Mouse (Mus musculus): ENCODE data around the gene Fzd9. TPM values are rescaled to one million over a fixed set of nuclear protein-coding genes. Genes with fewer than 3 reads are reported as not detected.
A peak's percentile ranks its signal among the peaks of the same experiment; 100 is the strongest.

Fzd9 gene
- total and polyA plus RNA-seq, 2 experiments from 2014 or later, result 2.4 to 3.3 TPM

DNA sequence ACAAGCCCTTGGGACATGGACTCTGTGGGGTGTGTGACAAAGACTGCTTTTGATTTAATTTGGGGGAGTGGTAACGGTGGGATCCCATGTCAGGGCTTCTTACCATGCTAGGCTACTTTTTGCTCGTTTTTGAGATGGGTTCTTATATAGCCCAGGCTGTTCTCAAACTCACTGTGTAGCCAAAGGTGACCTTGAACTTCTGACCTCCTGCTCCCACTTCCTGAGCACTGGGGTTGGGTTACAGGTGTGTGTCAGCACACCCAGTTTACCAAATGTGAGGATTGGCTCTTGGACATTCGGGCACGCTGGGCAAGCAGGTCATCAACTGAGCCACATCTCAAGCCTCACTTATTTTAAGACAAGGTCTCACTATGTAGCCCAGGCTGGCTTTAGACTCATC is 19.3 kb upstream of the Fzd9 start:
- DNase-seq (ENCODE audit: low spot score) (no peak), ATAC-seq (ENCODE audit: insufficient read depth, low read depth) (no peak)
- no peak overlapping the region for H3K27ac ChIP-seq (ENCODE audit: low read depth)
- H3K4me3 ChIP-seq (ENCODE audit: low read depth, low read length), result no peak overlapping the region
- WGBS, result 82% methylated on average over 4 of the region's 4 CpGs
- H3K36me3 ChIP-seq (replicated peaks; ENCODE audit: control insufficient read depth, insufficient read depth, low read length), result no peaks in the 10 kb centered on the region
- no peaks in the 10 kb centered on the region for H3K4me1 ChIP-seq (ENCODE audit: control insufficient read depth, insufficient read depth)
- TF ChIP-seq EP300 (IDR thresholded peaks at IDR 0.05; ENCODE audit: low read depth), result no peak
- TF ChIP-seq CTCF (IDR thresholded peaks at IDR 0.05; ENCODE audit: low read depth), result no peak
- peaks cover under 1% of the 10 kb centered on the region; the same call in 1 of the 2 replicates for H3K27me3 ChIP-seq (ENCODE audit: control insufficient read depth, insufficient read depth, low read length)
- no peaks in the 10 kb centered on the region for H3K9me3 ChIP-seq (replicated peaks; ENCODE audit: control insufficient read depth, low read length)
- H3K9ac ChIP-seq (replicated peaks; ENCODE audit: low read depth, low read length), result no peak overlapping the region
- H3K4me2 ChIP-seq (ENCODE audit: low read depth, low read length), result no peak overlapping the region

DNA sequence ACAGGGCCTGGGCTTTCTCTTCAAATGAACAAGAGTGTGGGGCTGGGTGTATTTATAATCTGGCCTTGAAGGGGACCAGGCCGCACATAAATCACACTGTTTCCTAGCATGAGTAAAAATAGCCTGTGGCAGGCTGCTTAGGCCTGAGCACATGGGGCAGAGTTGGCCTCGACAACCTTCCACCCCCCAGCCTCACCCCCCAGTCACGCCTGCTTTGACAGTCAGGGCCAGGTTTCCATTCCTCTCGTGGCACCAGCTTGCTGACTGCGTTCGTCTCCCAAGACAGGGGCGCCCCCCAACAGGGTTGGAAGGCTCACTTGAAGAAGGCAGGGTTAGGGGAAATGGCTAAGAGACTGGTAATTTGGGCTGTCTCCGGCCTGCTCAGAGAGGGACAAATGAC is 18.4 kb upstream of the Fzd9 start:
- TF ChIP-seq EP300 (IDR thresholded peaks at IDR 0.05; ENCODE audit: low read depth) (no peak), CTCF (IDR thresholded peaks at IDR 0.05; ENCODE audit: low read depth) (no peak)
- DNase-seq (ENCODE audit: low spot score), result no peak
- Histone ChIP-seq H3K27ac (ENCODE audit: low read depth) (no peak overlapping the region), H3K36me3 (replicated peaks; ENCODE audit: control insufficient read depth, insufficient read depth, low read length) (no peaks in the 10 kb centered on the region), H3K4me1 (ENCODE audit: control insufficient read depth, insufficient read depth) (no peaks in the 10 kb centered on the region), H3K27me3 (ENCODE audit: control insufficient read depth, insufficient read depth, low read length) (no peaks in the 10 kb centered on the region), H3K9me3 (replicated peaks; ENCODE audit: control insufficient read depth, low read length) (no peaks in the 10 kb centered on the region), H3K4me3 (ENCODE audit: low read depth, low read length) (no peak overlapping the region), H3K9ac (replicated peaks; ENCODE audit: low read depth, low read length) (no peak overlapping the region), H3K4me2 (ENCODE audit: low read depth, low read length) (no peak overlapping the region)
- WGBS, result 52% methylated on average over 8 of the region's 8 CpGs
- peak; percentile 60; the same call in 1 of the 2 replicates for ATAC-seq (ENCODE audit: insufficient read depth, low read depth)

DNA sequence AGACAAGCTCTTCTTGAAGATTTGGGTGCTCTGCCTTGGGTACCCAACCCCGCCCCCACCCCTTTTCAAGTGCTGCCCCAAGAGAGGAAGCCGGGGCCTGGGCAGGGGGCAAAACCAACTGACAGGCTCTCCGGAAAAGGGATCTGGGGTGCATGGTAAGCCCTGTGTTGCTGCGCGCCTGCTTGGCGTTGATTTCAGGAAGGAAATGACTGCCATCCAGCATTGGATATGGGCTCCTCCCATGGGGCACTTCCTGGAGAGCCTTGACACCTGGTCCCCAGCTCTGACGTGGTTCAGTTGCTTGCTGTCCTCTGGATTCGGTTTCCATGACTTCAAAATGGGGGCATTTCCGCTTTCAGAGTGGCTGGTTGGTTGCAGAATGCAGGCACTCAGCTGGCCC is 13.5 kb upstream of the Fzd9 start:
- no peak for TF ChIP-seq CTCF (IDR thresholded peaks at IDR 0.05; ENCODE audit: low read depth)
- no peak for TF ChIP-seq EP300 (IDR thresholded peaks at IDR 0.05; ENCODE audit: low read depth)
- DNase-seq (ENCODE audit: low spot score) (peak; percentile 34), ATAC-seq (ENCODE audit: insufficient read depth, low read depth) (peak; percentile 55)
- Histone ChIP-seq H3K9me3 (replicated peaks; ENCODE audit: control insufficient read depth, low read length) (no peaks in the 10 kb centered on the region), H3K4me2 (ENCODE audit: low read depth, low read length) (peak overlapping the region; percentile 38; the same call in 1 of the 2 replicates), H3K36me3 (replicated peaks; ENCODE audit: control insufficient read depth, insufficient read depth, low read length) (no peaks in the 10 kb centered on the region), H3K27me3 (ENCODE audit: control insufficient read depth, insufficient read depth, low read length) (no peaks in the 10 kb centered on the region), H3K4me1 (ENCODE audit: control insufficient read depth, insufficient read depth) (0 out of 2 replicates have a peak, but pooled peaks cover 6% of the 10 kb centered on the region), H3K4me3 (ENCODE audit: low read depth, low read length) (no peak overlapping the region), H3K9ac (replicated peaks; ENCODE audit: low read depth, low read length) (no peak overlapping the region), H3K27ac (ENCODE audit: low read depth) (peak overlapping the region; percentile 43; the same call in 1 of the 2 replicates)
- WGBS, result 42% methylated on average over 9 of the region's 9 CpGs

DNA sequence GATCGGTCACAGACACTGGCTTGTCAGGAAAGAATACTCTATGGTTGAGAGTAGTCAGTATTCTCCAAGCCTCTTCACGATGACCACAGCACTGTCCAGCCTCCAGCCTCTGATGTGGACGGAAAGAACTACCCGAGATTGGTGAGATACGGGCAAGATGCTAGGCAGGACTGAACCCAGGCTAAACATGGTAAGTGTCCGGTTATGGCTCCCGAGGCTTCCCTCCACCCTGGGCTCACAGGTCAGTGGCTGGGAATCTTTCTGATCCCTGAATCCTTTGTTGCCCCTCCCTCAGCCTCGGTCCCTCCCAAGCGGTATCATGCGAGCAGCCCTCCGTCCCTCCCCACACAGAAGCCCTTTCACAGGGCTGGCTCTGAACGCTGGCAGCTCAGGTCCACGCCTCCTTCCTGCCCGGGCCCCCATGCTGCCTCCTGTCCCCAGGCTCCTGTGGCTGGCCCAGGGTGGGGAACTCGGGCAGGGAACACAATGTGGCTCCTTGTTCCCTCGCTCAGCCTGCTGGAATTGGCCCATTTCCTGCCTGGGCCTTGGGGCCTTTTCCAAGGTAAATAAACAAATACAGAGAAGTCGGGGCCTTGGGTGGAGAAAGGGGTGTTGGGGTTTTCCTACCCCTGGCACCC is 13.0 kb upstream of the Fzd9 start:
- WGBS, result 19% methylated on average over 17 of the region's 17 CpGs
- peak; percentile 82 for ATAC-seq (ENCODE audit: insufficient read depth, low read depth)
- H3K27me3 ChIP-seq (ENCODE audit: control insufficient read depth, insufficient read depth, low read length), result no peaks in the 10 kb centered on the region
- H3K9ac ChIP-seq (replicated peaks; ENCODE audit: low read depth, low read length), result no peak overlapping the region
- H3K4me3 ChIP-seq (ENCODE audit: low read depth, low read length), result no peak overlapping the region
- H3K9me3 ChIP-seq (replicated peaks; ENCODE audit: control insufficient read depth, low read length), result no peaks in the 10 kb centered on the region
- peak; percentile 47 for DNase-seq (ENCODE audit: low spot score)
- no peak for TF ChIP-seq EP300 (IDR thresholded peaks at IDR 0.05; ENCODE audit: low read depth)
- no peak for TF ChIP-seq CTCF (IDR thresholded peaks at IDR 0.05; ENCODE audit: low read depth)
- no peaks in the 10 kb centered on the region for H3K36me3 ChIP-seq (replicated peaks; ENCODE audit: control insufficient read depth, insufficient read depth, low read length)
- 0 out of 2 replicates have a peak, but pooled peaks cover 6% of the 10 kb centered on the region for H3K4me1 ChIP-seq (ENCODE audit: control insufficient read depth, insufficient read depth)
- H3K4me2 ChIP-seq (ENCODE audit: low read depth, low read length), result peak overlapping the region; percentile 38
- peak overlapping the region; percentile 43; the same call in 1 of the 2 replicates for H3K27ac ChIP-seq (ENCODE audit: low read depth)

DNA sequence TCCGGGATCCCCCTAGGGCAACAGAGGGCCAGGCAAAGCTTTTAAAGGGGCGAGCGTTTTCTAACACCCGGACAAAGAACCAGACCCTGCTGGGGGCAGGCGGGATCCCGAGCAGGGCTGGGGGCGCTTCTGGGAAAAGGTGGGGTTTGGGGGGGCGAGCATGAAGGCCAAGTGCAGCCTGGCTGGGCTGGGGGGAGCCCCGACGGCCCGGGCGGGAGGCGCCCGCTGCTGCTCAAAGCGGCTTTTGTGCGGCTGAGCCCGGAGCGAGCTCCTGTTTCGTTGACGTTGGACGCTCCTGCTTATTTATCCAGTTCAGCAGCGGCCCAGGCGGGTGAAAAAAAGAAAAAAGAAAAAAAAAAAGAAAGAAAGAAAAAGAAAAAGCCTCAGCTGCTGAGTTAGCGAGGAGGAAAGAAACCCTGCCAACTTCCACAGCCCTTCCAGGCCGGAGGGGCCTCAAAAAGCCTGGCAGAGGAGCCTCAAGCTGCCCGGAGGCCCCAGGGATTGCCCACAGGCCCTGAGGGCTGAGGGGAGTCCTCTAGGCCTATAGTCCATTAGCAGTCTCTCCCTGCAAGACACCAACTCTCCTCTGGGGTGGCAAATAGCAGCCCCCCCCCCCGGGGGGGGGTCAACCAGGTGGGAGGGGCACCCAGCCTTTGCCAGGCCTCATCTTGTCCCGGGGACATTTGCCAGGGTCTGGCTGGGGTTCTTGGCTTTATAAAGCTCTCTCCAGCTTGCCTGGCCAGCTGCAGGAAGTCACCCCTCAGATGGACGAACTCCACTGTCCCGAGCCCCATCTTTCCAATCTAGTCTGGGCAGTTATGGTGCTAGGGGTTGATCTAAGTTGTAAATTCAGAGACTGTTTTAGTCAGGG is 7.5 kb upstream of the Fzd9 start:
- 37% methylated on average over 30 of the region's 30 CpGs for WGBS
- no peaks in the 10 kb centered on the region for H3K27me3 ChIP-seq (ENCODE audit: control insufficient read depth, insufficient read depth, low read length)
- TF ChIP-seq EP300 (IDR thresholded peaks at IDR 0.05; ENCODE audit: low read depth) (no peak), CTCF (IDR thresholded peaks at IDR 0.05; ENCODE audit: low read depth) (no peak)
- peak overlapping the region; percentile 52 for H3K27ac ChIP-seq (ENCODE audit: low read depth)
- H3K36me3 ChIP-seq (replicated peaks; ENCODE audit: control insufficient read depth, insufficient read depth, low read length), result no peaks in the 10 kb centered on the region
- peak overlapping the region; percentile 49 for H3K4me2 ChIP-seq (ENCODE audit: low read depth, low read length)
- peak overlapping the region; percentile 22; the same call in 1 of the 2 replicates for H3K4me3 ChIP-seq (ENCODE audit: low read depth, low read length)
- H3K4me1 ChIP-seq (ENCODE audit: control insufficient read depth, insufficient read depth), result no peaks in the 10 kb centered on the region
- peak overlapping the region; percentile 16; the same call in 1 of the 2 replicates for H3K9ac ChIP-seq (replicated peaks; ENCODE audit: low read depth, low read length)
- ATAC-seq (ENCODE audit: insufficient read depth, low read depth) (no peak), DNase-seq (ENCODE audit: low spot score) (no peak)
- H3K9me3 ChIP-seq (replicated peaks; ENCODE audit: control insufficient read depth, low read length), result 0 out of 2 replicates have a peak, but pooled peaks cover 6% of the 10 kb centered on the region

Measured in heart, postnatal 0 days (tissue).